Mouse (Mus musculus): Measurements from ENCODE around the gene Gm20696.

DNA sequence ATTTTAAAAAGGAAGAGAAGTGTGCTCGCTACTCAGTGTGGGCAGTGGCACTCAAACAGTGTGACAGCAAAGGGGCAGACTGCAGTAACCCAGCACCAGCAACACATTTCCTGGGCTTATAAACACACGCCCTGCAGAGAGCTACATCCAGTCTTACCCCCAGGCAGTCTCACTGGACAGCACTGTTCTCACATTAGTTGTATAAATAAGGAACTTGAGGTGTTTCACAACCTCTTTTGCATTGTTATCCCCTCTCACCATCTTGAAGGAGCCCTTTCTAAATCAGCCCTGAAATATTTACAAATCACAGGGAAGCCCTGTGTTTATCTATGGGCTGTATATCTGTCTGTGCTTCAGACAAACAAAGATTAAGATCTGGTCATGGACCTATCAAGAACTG is 17.3 kb downstream of the Gm20696 start:
- TF ChIP-seq CTCF (IDR thresholded peaks at IDR 0.05; ENCODE audit: low read depth, low read length) = no peak
- TF ChIP-seq POLR2AphosphoS5 (IDR thresholded peaks at IDR 0.05; ENCODE audit: insufficient replicate concordance, low read depth, low read length) = no peak
- TF ChIP-seq TAL1 (conservative IDR thresholded peaks at IDR 0.05; ENCODE audit: low read depth, low read length) = no peak
- no peak for TF ChIP-seq GATA1 (IDR thresholded peaks at IDR 0.05; ENCODE audit: borderline replicate concordance, low read length)
- TF ChIP-seq GATA2 (IDR thresholded peaks at IDR 0.05; ENCODE audit: borderline replicate concordance, low read depth, low read length) = no peak

Data from G1E (cell line).